Mouse (Mus musculus) urinary bladder, adult 18-20 months (tissue): ENCODE data around the gene Mks1.

Source experiments
- DNase-seq, 2 experiments: peaks; one replicate each; pipeline ENCODE4 v3.0.0; 2022; ENCODE audit warnings: low spot score in 2 of 2, mixed read lengths in 2 of 2

Mks1 gene

GRCm38 (mm10) chr11:87875436-87875835 lies 22.4 kb downstream of the Mks1 start, which contains the start of gene Epx:
Gene Epx (minus strand): TSS chr11:87875536.
- DNase-seq: no peak

GRCm38 (mm10) chr11:87879826-87880225 lies 26.8 kb downstream of the Mks1 start:
- no peak for DNase-seq

GRCm38 (mm10) chr11:87881714-87882113 lies 28.7 kb downstream of the Mks1 start:
- DNase-seq: no peak

GRCm38 (mm10) chr11:87883493-87883892 lies 30.5 kb downstream of the Mks1 start:
- DNase-seq: no peak

GRCm38 (mm10) chr11:87884856-87885255 lies 31.8 kb downstream of the Mks1 start:
- no peak for DNase-seq

- DNase-seq: no peak
Observed at GRCm38 (mm10) chr11:87892168-87892567, 39.2 kb downstream of the Mks1 start, which contains the start of gene Olfr462. Gene Olfr462 (minus strand): TSS chr11:87892268.

- DNase-seq: no peak
Observed at GRCm38 (mm10) chr11:87897287-87897686, 44.3 kb downstream of the Mks1 start, which contains the start of gene Olfr463. Gene Olfr463 (minus strand): TSS chr11:87897387.

GRCm38 (mm10) chr11:87904331-87904730 lies 51.3 kb downstream of the Mks1 start:
- no peak for DNase-seq
